Mouse (Mus musculus) limb, embryonic 11.5 days (tissue): ENCODE measurements around the gene March11. TPM values are rescaled to one million over a fixed set of nuclear protein-coding genes. Genes with fewer than 3 reads are reported as not detected.

ENCODE experiments used
- ATAC-seq: fragments of 200-750 bp; cut with Nextera tagmentation; 2 replicates; pipeline ENCODE4 v1.8.0; 2017; ENCODE audit warnings: low read depth; ENCODE audit not compliant: insufficient number of reproducible peaks, low FRiP score, low TSS enrichment
- DNase-seq: peaks from one replicate; pipeline ENCODE4 v3.0.0-alpha.2; 2015; ENCODE audit warnings: low spot score
- H3K27ac ChIP-seq: fragments of 300-500 bp; sonication (generic); replicated peaks from 2 replicates; pipeline ENCODE4 v1.5.1; 2014; ENCODE audit warnings: low read depth, mild to moderate bottlenecking, low read length
- H3K27me3 ChIP-seq: fragments of 300-500 bp; sonication (generic); 2 replicates; pipeline ENCODE4 v1.6.1; 2014; ENCODE audit warnings: mild to moderate bottlenecking, low read length, mixed read lengths; ENCODE audit not compliant: control insufficient read depth, insufficient read depth
- H3K36me3 ChIP-seq: fragments of 300-500 bp; sonication (generic); 2 replicates; pipeline ENCODE4 v1.6.1; 2014; ENCODE audit warnings: mild to moderate bottlenecking, low read length, moderate library complexity, mixed read lengths; ENCODE audit not compliant: control insufficient read depth, insufficient read depth
- H3K4me1 ChIP-seq: fragments of 300-500 bp; sonication (generic); 2 replicates; pipeline ENCODE4 v1.6.1; 2014; ENCODE audit warnings: low read length, mixed read lengths; ENCODE audit not compliant: control insufficient read depth, insufficient read depth
- H3K4me2 ChIP-seq: fragments of 300-500 bp; sonication (generic); 2 replicates; pipeline ENCODE4 v1.6.1; 2014; ENCODE audit warnings: low read depth, mild to moderate bottlenecking, moderate library complexity; ENCODE audit not compliant: severe bottlenecking
- H3K4me3 ChIP-seq: fragments of 300-500 bp; sonication (generic); 2 replicates; pipeline ENCODE4 v1.5.1; 2014; ENCODE audit warnings: low read depth, low read length
- H3K9ac ChIP-seq: fragments of 300-500 bp; sonication (generic); 2 replicates; pipeline ENCODE4 v1.6.1; 2014; ENCODE audit warnings: mild to moderate bottlenecking, low read length
- H3K9me3 ChIP-seq: fragments of 300-500 bp; sonication (generic); 2 replicates; pipeline ENCODE4 v1.6.1; 2016; ENCODE audit warnings: low read length; ENCODE audit not compliant: control insufficient read depth
- WGBS: fragments of 180-500 bp; shearing (Covaris S2); extraction: QIAGEN DNeasy Blood & Tissue Kit; methylation state at CpG from one replicate; pipeline ENCODE4 v1.1.7; 2014; 5-methylcytosine and 5-hydroxymethylcytosine counted together
- polyA plus RNA-seq: library from polyadenylated mRNA; unstranded; fragments of >200 nt; fragmentation: Nextera tagmentation; extraction: Ambion mirVana; gene quantifications from 2 replicates; pipeline ENCODE4 v1.2.1, GENCODE M21; 2014

March11 gene
- polyA plus RNA-seq, 1 experiment from 2014 or later, result 0.79 TPM

DNA sequence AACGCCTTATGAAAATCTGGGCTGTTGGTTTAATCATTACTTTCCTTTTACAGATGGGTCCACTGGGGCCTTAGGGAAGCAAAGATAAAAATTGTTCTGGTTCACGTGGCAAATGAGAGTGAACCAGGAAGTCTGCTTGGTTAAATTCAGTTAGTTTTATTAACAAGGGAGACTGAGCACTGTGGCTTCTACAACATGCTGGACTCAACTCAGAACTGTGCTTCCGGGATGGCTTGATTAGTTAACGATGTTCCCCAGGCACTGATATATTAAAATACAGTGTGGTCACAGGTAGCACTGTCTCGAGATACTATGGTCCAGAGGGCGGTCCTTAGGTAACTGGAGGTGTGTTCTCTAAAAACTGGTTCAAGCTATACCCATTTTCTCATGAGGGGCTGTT is 32.1 kb downstream of the March11 start:
- no peak for ATAC-seq
- Histone ChIP-seq H3K36me3 (no peaks in the 10 kb centered on the region), H3K27me3 (no peaks in the 10 kb centered on the region), H3K9ac (no peak overlapping the region), H3K27ac (no peak overlapping the region), H3K9me3 (no peaks in the 10 kb centered on the region), H3K4me2 (no peak overlapping the region), H3K4me3 (no peak overlapping the region), H3K4me1 (no peaks in the 10 kb centered on the region)
- DNase-seq, result no peak
- WGBS, result 82% methylated on average over 6 of the region's 6 CpGs

DNA sequence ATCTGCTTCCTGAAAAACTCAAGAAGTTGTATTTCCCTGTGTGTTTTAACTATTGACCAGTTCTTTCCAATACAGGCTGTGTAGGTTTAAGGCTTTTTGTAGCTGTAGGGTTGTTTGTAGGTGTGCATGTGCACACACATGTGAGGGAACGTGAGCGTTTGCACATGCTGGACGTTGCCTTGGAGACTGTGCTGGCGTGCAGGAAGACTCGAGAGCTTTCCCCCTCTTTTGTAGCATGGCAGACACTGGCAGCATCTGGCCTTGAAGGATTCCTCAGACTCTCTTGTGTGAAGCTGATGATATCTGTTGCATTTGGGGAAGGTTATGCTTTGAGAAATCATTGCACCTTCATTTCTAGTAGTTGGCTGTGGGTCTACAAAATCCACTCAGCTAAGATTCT is 35.5 kb downstream of the March11 start:
- Histone ChIP-seq H3K36me3 (no peaks in the 10 kb centered on the region), H3K9ac (no peak overlapping the region), H3K9me3 (no peaks in the 10 kb centered on the region), H3K27ac (no peak overlapping the region), H3K27me3 (no peaks in the 10 kb centered on the region), H3K4me2 (no peak overlapping the region), H3K4me1 (no peaks in the 10 kb centered on the region), H3K4me3 (no peak overlapping the region)
- ATAC-seq (no peak), DNase-seq (no peak)
- WGBS, result 88% methylated on average over 5 of the region's 5 CpGs

DNA sequence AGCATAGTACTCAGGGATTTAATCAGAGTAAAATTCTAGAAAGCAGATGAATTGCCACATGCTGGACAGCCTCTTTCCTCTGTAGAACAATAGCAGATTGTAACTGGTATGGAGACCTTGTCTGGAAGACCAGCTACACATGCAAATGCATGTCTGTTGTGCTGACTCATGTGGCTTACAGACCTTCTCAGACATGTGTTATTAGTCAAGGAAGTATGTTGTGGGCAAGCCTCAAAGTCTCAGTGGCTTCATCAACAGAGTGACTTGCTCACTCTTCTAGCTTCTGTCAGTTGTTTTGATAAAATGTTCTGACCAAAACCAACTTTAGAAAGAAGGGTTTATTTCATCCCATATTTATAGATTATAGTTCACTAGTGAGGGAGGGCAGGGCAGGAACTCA is 44.8 kb downstream of the March11 start:
- no peaks in the 10 kb centered on the region for H3K27me3 ChIP-seq
- H3K4me2 ChIP-seq, result no peak overlapping the region
- H3K9me3 ChIP-seq, result no peaks in the 10 kb centered on the region
- no peaks in the 10 kb centered on the region for H3K4me1 ChIP-seq
- DNase-seq, result no peak
- H3K9ac ChIP-seq, result no peak overlapping the region
- H3K4me3 ChIP-seq, result no peak overlapping the region
- H3K27ac ChIP-seq, result no peak overlapping the region
- ATAC-seq, result no peak
- H3K36me3 ChIP-seq, result no peaks in the 10 kb centered on the region

DNA sequence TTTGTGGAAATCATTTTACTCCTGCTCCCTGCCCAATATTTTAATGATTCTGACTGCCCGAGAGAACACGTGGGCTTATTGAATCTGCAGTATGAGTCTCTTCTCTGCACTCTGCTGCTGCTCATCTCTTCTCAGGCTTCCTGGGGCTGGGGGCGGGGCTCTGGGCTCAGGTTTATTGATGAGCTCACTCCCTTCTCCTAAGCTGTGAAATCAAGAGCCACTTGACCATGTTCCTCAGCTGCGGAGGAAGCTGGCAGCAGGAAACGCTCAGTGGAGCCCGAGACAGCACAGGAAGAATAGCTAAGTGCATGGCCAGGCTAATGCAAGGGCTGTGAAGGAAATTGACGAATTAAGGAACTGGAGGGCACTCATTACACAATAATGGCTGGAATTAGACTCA is 56.5 kb downstream of the March11 start:
- no peak for DNase-seq
- no peaks in the 10 kb centered on the region for H3K27me3 ChIP-seq
- no peaks in the 10 kb centered on the region for H3K36me3 ChIP-seq
- H3K9ac ChIP-seq, result no peak overlapping the region
- 31% methylated on average over 7 of the region's 7 CpGs for WGBS
- H3K9me3 ChIP-seq, result no peaks in the 10 kb centered on the region
- H3K27ac ChIP-seq, result no peak overlapping the region
- no peak for ATAC-seq
- no peak overlapping the region for H3K4me2 ChIP-seq
- H3K4me3 ChIP-seq, result no peak overlapping the region
- H3K4me1 ChIP-seq, result no peaks in the 10 kb centered on the region

DNA sequence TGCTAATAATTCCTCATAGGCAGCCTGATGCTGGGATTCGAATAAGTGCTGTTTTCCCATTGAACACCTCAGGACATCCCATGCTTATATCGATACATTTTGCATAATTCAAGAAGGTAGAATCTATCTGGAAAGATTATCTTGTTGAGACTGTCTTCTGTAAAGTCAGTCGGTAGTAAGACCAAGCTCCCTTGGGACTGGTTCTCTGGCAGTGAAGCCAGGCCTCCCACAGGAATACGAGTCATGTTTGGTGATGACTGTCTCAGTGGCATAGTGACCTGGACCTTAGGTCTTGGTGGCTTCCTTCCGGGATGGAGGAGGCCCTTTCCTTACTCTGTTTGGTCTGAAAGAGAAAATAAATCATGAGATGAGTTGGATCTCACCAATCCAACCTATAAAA is 57.7 kb downstream of the March11 start:
- WGBS, result 84% methylated on average over 5 of the region's 5 CpGs

DNA sequence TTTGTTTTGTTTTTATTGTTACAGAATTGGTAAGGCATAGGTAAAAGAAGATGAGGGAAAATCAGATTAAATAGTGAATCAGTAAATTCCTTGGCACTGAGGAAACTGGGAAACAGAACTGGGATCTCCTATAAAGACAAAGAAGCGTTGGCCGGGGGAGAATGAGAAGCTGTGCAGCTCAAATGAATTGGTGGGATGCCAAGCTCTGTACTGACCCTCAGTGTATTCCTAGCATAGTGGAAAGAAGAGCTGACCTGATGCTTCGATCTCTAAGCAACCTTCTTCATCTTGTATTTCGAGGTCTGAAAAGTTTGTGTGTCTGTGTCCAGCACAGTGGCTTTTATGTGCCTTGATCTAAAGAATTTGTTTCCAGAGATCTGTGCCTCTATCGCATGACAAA is 64.9 kb downstream of the March11 start:
- Histone ChIP-seq H3K4me1 (no peaks in the 10 kb centered on the region), H3K4me3 (no peak overlapping the region), H3K27me3 (no peaks in the 10 kb centered on the region), H3K4me2 (no peak overlapping the region), H3K36me3 (no peaks in the 10 kb centered on the region), H3K27ac (no peak overlapping the region), H3K9ac (no peak overlapping the region), H3K9me3 (no peaks in the 10 kb centered on the region)
- ATAC-seq (no peak), DNase-seq (no peak)
- WGBS, result 93% methylated on average over 5 of the region's 5 CpGs

More for the DNA sequence above, 57.7 kb downstream of the March11 start:
- H3K27me3 ChIP-seq, result no peaks in the 10 kb centered on the region
- ATAC-seq (no peak), DNase-seq (no peak)
- no peaks in the 10 kb centered on the region for H3K36me3 ChIP-seq
- H3K9me3 ChIP-seq, result no peaks in the 10 kb centered on the region
- no peak overlapping the region for H3K4me2 ChIP-seq
- H3K4me3 ChIP-seq, result no peak overlapping the region
- no peaks in the 10 kb centered on the region for H3K4me1 ChIP-seq
- no peak overlapping the region for H3K27ac ChIP-seq
- no peak overlapping the region for H3K9ac ChIP-seq

DNA sequence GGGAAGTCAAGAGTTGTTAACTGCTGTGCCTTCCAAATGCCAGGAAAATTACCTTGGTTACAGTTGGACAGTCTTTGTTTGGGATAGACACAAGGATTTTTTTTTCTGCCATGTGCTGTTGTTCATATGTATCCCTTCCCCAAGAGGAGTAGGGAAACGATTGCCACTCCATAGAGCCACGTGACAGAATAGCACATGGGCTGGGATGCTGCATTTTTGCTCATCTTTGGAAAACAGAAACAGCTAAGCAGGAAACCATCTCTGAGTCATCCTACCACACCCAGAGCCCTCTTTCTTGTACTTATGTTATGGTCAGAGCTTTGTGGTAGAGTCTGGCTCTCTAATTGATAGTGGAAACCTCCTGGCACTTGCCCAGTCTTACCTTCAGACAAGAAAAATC is 65.4 kb downstream of the March11 start:
- no peak overlapping the region for H3K4me2 ChIP-seq
- no peak overlapping the region for H3K27ac ChIP-seq
- DNase-seq, result no peak
- ATAC-seq, result no peak
- no peak overlapping the region for H3K9ac ChIP-seq
- H3K36me3 ChIP-seq, result no peaks in the 10 kb centered on the region
- no peaks in the 10 kb centered on the region for H3K4me1 ChIP-seq
- H3K4me3 ChIP-seq, result no peak overlapping the region
- H3K27me3 ChIP-seq, result no peaks in the 10 kb centered on the region
- no peaks in the 10 kb centered on the region for H3K9me3 ChIP-seq
- 82% methylated on average over 2 of the region's 2 CpGs for WGBS

DNA sequence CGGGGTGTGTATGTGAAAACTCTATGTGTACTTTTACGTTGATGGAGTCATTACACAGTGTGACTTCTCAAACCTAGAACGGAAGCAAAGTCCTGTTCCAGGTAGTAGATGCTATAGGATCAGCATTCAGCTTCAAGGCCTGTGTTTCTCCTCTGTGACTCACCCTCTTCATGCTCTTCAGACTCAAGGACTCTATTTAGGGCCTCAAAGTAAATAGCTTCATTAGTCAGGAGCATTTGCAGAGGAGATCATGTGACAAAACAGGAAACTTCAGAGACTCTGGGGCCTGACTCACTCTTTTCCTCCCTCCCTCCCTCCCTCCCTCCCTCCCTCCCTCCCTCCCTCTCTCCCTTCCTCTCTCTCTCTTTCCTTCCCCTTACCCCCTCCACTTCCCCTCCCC is 66.1 kb downstream of the March11 start:
- Histone ChIP-seq H3K4me1 (no peaks in the 10 kb centered on the region), H3K36me3 (no peaks in the 10 kb centered on the region), H3K9ac (no peak overlapping the region), H3K4me3 (no peak overlapping the region), H3K9me3 (no peaks in the 10 kb centered on the region), H3K27ac (no peak overlapping the region), H3K4me2 (no peak overlapping the region), H3K27me3 (no peaks in the 10 kb centered on the region)
- no peak for DNase-seq
- WGBS, result 90% methylated on average over 3 of the region's 3 CpGs
- ATAC-seq, result no peak

DNA sequence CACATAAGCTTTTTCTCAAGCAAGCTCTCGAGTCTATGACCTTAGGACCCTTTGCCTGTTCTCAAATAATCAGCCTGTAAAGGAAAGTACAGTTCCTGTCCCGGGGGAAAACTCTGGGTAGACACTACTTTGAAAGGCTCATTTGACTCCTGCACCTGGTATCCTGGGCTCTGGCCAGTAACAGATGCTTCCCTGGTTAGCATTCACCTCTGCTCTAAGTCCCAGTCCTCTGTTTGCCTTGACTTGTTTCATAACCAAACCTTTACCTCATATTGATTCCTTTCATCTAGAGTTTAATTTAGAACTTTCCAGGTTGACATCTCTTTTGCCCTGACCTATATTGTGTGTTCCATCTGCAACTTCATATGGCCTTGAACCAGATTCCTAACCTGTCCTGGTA is 68.5 kb downstream of the March11 start:
- no peaks in the 10 kb centered on the region for H3K4me1 ChIP-seq
- DNase-seq, result no peak
- no peak for ATAC-seq
- no peak overlapping the region for H3K9ac ChIP-seq
- no peak overlapping the region for H3K4me3 ChIP-seq
- no peaks in the 10 kb centered on the region for H3K27me3 ChIP-seq
- WGBS, result 67% methylated on average over 2 of the region's 2 CpGs
- H3K27ac ChIP-seq, result no peak overlapping the region
- H3K4me2 ChIP-seq, result no peak overlapping the region
- no peaks in the 10 kb centered on the region for H3K9me3 ChIP-seq
- no peaks in the 10 kb centered on the region for H3K36me3 ChIP-seq
